Mouse (Mus musculus) spleen, adult 18-20 months (tissue): ENCODE results near the gene Olfr1340.

Experiments
- DNase-seq, 2 experiments: peaks; one replicate each; pipeline ENCODE4 v3.0.0; 2022; ENCODE audit warnings: mixed read lengths in 2 of 2

Gene Olfr1340

DNA sequence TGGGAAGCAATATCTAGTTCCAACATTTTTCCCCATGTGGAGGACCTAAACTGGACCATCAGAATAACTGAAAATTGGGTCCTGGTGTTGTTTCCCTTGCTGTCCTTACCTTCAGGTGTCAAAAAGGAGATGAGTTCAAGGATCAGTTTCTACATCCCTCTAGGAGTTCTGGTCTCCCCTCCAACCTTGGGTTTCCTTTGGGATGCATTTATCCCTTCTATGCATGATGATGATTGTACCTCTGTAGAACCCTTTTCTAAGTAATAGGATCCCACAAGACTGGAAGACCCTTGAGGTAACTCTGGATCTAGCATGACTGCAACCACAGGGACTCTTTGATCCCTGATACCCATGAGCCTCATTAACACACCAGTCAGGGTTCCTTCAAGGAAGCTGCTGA, at the start of gene Olfr1340:
TSS of gene Olfr1340 (plus strand) at position 301 of the 400 bp plus-strand sequence.
- DNase-seq = no peak

DNA sequence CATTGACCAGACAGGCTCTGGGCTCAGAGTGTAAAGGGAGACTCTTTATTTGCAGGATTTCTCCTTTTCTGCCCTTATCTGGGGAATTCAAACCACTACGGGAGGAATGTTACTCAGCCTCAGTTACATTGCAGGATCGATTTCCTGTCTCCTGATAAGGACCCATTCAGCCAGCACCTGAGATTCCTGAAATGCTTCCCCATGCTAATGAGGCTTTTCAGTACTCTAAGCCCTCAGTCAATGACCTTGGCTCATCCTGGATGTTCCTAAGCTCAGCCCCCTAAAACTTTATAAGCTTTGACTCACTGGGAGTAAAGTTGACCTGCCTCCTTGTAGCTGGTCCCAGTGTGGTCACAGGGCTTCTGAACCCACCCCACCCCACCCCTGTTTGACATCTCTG, 32.9 kb upstream of the Olfr1340 start:
- no peak for DNase-seq

DNA sequence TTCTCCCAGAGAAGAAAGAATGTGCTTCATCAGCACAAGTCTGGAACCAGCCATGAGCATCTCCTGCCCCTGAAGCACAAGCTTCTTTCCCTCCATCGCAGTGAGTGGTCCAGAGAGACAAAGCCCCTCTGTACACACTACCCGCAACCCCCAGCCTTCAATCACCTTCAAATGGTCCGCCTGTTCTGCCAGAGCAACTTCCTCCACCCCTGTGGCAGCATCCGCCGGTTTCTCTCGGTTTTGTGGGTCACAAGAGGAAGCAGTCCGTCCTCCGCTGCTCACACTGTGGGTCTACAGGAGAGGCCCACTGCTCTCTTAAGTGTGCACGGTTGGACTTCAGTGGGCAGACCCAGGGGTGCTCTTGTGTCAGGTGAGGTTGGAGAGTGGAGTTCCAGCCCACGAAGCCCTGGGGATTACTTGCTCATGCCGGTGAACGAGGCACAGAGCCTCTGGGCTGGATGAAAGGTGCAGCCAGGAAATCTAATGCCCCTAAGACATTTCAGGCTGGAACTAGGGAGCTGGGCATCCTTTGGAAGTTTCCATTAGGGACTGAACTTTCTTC, 27.4 kb upstream of the Olfr1340 start, which contains the start of gene Olfr1342:
TSS of gene Olfr1342 (minus strand) at position 345 of the 562 bp plus-strand sequence.
- DNase-seq = no peak

DNA sequence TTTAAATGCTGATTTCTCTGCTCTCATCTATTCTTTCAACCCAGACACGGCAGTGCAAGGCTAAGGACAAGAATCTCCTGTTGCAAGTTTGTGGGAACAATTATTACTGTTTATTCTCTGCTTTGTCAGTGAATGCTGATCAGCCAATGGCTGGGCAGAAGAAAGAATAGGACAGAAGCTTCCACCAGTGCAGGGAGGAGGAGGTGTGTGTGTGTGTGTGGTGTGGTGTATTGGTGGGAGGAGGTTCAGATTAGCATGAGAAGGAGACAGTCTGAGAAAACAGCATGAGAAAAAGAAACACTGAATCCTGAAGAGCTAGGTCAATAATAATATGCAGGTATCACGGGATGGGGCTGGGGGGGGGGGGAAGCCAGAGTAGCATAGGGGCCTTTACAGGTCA, 26.1 kb upstream of the Olfr1340 start:
- DNase-seq = no peak

DNA sequence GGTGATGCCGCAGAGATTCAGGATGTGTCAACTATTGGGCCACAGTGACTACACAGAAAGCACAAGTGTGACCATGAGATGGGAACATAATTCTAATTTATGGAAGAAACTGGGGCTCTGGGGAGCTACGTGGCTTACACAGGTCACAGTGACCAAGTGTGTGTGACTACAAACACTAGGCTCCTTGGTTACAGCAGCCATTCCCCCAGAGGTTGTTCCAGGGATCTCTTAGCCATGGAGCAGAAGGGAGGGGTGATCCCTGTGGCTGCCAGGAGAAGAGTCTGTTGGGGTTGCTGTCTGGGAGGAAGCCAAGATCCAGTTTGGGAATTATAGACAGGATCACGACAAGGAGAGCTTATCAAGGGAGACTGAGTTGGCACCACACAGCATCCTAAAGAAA, 16.7 kb upstream of the Olfr1340 start, which contains the start of gene Olfr1341:
TSS of gene Olfr1341 (plus strand) at position 301 of the 400 bp plus-strand sequence.
- DNase-seq = no peak

DNA sequence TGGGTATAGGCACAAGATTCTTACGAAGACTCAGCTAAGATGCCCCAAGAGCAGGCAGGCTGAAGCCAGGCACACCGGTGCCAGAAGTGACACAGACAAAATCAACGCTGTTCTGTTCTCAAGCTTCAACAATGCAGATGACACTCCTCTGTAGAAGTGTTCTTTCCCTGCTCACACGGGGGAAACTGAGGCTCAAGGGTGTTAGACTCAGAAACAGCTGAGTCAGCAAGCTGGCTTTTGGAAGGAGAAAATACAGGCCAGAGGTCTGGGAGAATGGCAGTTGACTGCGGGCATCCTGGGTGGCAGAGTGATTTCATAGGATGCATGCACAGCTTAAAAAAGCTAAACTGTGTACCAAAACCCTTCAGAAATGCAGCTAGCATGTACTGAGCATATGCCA, 11.9 kb upstream of the Olfr1340 start:
- DNase-seq = no peak

DNA sequence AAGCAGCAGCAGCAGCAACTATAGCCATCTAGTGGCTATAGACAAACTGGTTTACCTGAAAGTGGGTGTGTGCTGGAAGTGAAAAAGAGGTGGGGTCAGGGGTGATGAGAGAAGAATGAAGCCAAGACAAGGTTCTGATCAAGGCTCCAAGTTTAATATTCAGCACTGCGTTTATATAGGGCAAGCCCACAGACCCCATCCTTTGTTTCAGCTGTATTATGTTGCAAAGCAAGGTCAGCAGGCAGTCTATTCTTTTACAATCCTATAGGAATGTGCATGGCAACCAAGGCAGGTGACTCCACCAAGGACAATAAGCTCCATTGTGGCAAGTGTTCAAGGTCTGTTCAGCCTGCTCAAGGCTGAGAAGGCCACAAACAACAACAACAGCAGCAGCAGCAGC, 8.3 kb upstream of the Olfr1340 start:
- DNase-seq = no peak

DNA sequence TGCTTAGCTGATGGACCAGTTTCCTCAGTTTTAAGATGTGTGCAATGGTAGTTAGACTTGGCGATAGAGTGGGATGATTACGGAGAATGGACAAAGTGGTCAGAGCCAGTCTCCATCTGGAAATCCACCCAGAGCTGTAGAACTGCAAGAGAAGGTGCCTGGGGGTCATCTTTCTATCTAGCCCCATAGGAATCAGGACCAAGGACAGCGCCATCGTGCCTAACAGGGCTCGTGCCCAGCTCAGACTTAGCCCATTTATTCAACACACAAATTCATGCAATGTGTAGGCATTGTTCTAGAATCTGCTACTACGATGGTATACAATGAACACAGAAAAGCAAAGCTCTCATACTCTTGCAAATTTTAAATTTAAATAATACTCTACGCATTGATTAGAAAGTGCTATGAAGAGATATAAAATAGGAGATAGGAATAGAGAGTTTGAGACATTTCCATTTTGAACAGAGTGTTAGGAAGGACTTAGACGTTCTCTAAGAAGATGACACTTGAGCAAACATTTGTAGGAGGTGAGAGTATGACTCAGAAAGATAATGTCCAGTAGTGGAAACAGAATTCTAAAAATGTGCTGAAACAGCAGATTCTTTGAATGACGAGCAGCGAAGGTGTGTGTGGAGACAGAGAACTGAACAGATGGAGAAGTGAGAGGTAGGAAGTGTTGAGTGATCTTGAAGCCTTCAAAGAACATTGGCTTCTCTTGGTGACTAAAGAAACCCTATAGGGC, 2.0 kb downstream of the Olfr1340 start:
- DNase-seq = no peak

DNA sequence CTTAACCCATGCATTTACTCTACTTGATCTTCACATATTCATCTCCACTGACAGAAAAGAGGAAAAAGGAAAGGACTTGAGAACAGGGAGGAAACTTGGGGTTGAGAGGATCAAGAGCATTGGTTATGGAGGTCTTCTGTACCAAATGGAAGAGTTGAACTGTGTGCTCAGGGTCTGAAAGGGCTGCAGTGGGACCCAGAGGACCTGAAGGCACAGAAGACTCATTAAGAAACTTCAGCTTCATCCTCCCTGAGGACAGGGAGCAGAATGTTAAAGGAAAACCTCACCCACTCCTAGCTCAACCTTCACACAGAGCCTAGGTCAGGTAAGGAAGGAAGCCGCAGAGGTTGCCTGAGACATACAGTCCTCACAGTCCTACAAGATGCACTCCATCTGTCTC, 11.9 kb downstream of the Olfr1340 start, which contains the start of gene Olfr1339:
TSS of gene Olfr1339 (plus strand) at position 301 of the 400 bp plus-strand sequence.
- no peak for DNase-seq

DNA sequence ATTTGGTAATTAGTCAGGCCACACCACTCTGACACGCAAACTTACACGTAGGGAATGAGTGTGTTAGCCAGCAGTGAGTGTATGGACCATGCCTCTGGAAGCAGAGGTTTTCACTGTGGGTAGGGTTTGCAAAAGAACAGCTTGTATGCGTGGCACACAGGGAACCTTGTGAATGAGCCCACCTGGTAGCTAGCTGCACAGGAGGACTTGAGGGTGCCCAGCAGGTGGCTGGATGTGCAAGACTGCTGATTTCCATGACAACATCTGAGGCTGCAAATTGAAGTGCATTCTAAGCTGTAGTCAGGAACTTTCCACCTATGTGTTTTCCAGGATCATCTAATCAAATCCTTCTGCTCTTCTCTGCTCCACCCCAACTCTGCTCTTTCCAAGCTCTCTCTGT, 19.6 kb downstream of the Olfr1340 start:
- no peak for DNase-seq

DNA sequence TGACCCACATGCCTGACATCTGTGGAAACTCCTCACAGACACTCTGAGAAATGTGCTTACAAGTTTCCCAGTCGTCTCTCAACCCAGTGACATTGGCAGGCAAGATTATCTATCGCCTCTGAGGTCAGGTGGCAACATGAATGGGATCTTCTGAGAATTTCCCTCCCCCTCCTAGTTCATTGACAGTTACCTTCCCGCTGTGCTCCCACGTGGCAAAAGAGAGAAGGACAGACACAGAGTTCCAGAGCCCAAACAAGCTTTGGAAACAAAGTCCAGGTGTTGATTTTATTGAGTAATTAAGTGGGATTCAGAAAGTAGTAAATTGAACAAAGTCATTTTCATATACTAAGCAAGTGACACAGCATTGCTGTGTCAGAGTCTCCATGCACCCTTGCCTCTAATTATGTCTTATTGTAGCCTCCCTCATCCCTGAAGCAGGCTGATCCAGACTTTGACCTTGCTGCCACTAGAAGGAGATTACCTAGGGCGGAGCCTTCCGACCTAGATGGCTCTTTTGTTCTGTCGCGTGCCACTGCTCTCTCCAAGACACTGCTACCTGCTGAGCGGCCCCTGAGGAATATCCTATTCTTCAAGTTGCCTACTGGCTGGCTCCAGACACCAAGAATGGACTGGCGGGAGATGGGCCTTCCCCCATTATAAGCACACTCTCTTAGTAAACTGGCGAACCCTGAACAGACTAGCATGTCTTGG, 21.2 kb downstream of the Olfr1340 start:
- no peak for DNase-seq

DNA sequence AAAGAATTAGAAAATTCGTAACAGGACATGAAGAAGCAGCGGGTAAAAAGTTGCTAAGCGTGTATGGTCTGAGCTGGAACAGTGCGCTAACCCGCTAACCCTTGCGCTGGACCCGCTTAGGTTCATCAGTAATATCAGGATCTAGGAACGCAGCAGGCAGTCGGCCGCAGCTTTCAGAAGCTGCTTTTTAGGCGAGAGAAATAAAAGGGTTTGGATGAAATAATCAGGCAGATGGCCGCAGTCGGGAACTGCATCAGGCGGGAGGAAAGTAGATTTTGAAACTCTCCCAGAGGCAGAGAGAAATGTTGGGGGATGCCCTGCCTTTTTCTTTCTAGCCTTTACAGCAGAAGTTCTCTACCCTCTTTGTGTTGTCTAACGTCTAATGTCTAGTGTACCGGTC, 21.9 kb downstream of the Olfr1340 start:
- no peak for DNase-seq

DNA sequence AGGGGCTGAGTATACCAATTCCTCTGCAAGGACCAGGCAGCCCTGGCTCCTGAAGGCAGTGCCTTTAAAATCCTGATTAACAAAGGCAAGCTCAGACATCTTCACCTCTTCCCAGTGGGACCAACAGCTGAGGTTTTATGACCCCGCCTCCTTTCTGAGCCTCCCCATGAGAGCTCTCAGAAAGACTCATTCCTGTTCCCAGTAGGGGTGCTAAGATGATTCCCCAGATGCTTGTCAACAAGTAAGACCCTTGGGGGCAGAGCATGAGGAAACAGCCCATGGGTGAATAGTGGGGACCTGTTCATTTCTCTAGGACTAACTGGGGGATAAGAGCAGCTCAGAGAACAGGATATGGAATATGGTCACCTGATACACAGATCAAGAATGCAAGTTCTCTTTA, 38.7 kb downstream of the Olfr1340 start, which contains the start of gene Olfr1338:
TSS of gene Olfr1338 (minus strand) at position 101 of the 400 bp plus-strand sequence.
- no peak for DNase-seq
